Mouse (Mus musculus): Measurements from ENCODE around the gene Il10rb. TPM values are rescaled to one million over a fixed set of nuclear protein-coding genes. Genes with fewer than 3 reads are reported as not detected.

Il10rb gene
- total RNA-seq, 2 experiments from 2014 or later: 36.6 to 45.8 TPM

DNA sequence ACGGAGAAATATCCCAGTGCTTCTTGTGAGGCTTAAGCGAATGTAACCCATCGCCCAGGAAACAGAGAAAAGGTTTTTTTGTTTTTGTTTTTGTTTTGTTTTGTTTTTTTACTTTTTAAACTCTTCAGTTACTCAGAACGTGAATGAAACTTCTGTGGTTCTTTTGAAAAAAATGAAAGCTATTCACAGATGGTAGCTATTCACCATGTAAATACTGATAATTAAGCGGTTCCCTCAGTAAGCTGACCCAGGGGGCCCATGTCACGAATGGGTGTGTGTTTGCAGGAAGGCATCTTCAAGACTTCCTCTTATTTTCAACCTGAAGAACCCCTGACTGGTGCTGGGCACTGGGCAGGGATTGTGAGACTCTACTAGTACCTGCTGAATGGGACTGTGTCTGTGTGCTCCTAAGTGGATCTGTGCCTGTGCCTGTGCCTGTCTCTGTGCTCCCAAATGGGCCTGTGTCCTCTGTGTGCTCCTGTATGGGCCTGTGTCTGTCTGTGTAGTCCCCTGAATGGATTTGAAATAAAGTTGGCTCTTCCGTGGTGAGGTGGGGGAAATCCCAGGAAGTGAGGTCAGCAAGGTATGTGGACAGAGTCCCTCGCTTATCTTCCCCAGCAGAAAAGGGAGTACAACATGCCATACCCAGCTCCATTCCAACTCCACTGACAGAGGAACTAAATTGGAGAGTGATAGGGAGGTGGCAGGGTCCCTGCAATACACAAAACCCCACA, 41.0 kb downstream of the Il10rb start:
- peak; percentile 57 for ATAC-seq (replicated peaks; ENCODE audit: poor library complexity, severe bottlenecking)

DNA sequence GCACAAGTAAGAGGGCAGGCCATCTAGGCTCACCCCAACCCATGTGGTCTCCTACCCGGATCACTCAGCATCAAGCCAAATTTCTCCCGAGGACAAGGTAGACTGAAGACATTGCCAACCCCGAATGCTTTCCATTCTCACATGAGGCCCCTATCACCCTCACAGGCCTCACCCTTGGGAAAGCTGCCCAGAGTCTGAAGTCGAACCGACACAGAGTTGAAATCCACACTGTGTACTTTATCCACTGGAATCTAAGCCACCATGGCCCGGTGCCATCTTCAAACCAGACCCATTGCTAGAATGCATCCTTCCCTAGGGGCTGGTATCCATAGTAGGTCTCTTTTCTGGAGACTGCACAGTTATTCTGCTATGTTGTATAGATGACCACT, 41.5 kb downstream of the Il10rb start:
- no peak for ATAC-seq (replicated peaks; ENCODE audit: poor library complexity, severe bottlenecking)

DNA sequence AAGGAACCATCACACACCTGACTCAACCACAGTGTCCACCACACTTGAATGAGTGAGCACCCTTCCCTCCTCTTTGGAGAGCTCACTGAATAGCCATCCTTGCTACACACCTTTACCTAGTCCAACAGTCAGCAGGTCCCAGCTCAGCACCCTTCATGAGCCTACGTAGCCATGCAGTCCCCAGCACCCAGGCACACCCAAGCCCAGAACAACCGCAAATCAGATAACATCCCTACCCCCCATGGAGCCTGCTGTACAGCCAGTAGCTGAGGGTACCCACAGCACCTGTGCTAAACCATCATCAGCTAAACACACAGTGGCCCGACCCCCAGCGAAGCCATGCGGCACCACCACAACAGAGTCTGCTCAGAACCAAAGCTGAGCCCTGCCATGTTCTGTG, 42.1 kb downstream of the Il10rb start:
- no peak for ATAC-seq (replicated peaks; ENCODE audit: poor library complexity, severe bottlenecking)

DNA sequence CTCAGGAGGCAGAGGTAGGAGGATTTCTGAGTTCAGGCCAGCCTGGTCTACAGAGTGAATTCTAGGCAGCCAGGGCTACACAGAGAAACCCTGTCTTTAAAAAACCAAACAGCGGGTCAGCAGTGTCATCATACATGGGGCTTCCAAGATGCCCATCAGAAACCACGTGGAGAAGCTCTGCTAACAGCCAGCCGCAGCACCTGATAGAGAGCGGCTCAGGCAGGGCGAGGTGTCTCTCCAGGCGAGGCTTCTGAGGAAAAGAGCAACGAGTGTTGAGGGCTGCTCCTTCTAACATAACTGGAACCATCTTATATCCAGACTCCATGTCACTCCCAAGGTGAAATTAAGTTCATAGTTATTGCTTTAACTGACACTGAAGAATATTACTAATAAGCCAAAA, 42.9 kb downstream of the Il10rb start:
- ATAC-seq (replicated peaks; ENCODE audit: poor library complexity, severe bottlenecking): no peak

DNA sequence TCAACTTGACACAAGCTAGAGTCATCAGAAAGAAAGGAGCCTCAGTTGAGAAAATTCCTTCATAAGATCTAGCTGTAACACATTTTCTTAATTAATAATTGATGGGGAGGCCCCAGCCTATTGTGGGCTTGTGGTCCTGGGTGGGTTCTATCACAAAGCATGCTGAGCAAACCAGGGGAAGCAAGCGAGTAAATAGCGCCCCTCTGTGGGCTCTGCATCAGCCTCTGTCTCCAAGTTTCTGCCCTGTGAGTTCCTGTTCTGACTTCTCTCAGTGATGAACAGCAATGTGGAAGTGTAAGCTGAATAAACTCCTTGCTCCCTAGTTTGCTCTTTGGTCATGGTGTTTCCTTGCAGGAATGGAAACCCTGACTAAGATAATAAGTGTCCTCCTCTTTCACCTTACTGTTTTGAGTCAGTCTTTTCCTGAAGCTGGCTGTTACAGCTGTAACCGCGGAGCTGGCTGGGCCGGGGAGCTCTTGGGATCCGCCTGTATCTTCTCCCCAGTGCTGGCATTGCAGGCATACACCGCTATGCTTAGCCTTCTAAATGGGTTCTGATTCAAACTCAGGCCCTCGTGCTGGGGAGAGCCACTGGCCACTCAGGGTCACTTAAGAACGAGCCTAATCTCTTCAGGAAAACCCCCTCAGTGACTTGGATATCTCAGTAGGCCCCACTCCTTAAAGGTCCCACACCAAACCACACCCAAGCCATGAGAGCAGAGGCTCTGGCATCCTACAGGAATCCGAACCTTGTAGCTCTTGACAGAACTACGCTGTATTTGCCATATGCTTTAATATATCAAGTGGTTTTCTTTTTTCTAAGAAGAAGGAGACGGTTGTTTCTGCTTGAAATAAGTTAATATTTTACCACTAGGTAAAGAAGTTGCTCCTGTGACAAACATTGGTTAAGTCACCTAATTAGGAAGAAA, 44.4 kb downstream of the Il10rb start:
- ATAC-seq (replicated peaks; ENCODE audit: poor library complexity, severe bottlenecking): no peak

DNA sequence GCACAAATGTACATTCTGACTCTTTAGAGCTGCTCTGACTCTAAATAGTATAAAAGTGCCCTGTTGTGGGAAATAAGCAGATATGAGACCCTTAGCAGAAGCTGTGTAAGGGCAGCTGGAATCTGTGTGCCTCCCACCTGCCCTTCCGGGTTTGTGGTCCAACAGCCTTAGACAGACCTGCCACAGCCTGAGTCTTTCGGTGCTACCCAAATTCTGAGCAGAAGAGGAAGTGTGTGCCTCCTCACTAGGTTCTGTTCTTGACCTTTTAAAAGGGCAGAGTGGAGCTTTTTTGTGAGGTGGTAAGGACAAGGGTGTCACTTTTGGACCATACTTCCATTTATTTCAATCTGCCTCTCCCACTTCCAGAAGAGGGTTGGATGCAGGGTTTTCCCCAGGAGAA, 46.0 kb downstream of the Il10rb start:
- peak; percentile 68 for ATAC-seq (replicated peaks; ENCODE audit: poor library complexity, severe bottlenecking)

DNA sequence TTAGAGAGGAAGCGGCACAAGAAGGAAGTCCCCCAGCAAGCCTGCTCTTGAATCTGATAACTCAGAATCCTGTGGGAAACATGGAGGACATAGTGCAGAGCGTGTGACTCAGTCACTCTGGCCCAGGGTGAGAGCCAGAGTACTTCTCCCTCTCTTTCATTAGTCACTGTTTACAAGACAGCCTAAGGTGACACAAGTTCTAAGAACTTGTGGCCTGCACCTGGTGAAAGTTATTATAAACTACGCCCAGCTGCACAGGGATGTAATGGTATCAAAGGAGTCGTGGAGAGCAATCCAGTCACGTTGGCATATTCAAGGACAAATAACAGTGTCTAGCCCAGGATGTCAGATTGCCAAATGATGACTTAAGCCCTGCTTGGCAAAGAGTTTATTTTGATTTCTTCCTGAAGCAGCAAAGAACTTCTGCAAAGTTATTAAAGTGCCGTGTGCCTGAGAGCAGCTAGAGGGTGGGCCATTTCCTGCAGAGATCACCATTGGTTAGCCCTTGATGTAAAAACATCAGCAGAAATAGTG, 46.5 kb downstream of the Il10rb start:
- ATAC-seq (replicated peaks; ENCODE audit: poor library complexity, severe bottlenecking): peak; percentile 35

DNA sequence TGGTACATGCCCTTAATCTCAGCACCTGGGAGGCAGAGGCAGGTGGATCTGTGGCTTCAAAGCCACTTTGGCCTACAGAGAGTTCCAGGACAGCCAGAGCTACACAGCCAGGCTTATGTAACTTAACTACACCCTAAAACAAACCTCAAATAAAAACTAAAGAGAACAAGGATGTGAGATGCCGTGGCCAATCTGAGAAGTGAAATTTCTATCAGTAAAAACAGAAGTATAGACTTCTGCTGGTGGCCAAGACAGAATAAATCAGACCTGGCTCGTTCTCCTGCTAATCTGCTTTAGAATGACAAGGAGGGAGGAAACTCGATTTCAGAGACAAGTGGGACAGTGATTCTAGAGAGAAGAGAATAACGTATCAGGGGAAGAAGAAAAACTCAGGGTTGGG, 49.9 kb downstream of the Il10rb start:
- peak; percentile 58 for ATAC-seq (replicated peaks; ENCODE audit: poor library complexity, severe bottlenecking)

DNA sequence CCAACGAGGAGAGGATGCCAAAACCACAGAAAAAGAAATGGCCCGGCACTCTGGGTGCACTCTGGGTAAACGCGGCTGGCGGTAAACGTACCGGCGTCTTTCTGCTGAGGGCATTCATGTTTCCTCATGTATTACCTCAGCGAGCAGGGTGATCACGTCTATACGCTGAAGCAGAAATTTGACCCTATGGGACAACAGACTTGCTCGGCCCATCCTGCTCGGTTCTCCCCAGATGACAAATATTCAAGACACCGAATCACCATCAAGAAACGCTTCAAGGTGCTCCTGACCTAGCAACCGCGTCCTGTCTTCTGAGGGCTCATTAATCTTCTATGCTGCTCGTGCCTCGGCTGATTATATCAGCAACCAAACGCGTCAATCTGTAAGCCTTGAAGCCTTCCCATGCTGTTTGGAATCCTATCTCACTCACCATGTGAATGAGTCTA, 52.4 kb downstream of the Il10rb start:
- no peak for ATAC-seq (replicated peaks; ENCODE audit: poor library complexity, severe bottlenecking)

DNA sequence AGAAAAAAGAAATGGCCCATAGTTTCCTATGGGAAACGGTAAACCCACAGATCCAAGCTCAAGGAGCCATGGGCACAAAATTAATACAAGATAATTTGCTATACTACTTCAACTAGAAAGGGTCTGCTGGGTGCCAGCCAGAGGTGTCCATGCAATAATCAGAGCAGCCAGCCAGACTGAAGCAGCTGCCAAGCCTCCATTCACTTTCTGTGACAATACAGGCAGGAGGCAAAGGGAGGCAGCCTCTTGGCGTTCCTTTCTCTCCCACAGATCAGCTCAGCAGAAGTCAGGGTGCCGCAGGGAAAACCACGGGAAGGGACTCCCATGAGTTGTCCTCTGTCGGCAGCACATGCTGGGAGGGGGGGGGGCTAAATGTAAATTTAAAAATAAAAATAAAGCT, 53.0 kb downstream of the Il10rb start:
- no peak for ATAC-seq (replicated peaks; ENCODE audit: poor library complexity, severe bottlenecking)

DNA sequence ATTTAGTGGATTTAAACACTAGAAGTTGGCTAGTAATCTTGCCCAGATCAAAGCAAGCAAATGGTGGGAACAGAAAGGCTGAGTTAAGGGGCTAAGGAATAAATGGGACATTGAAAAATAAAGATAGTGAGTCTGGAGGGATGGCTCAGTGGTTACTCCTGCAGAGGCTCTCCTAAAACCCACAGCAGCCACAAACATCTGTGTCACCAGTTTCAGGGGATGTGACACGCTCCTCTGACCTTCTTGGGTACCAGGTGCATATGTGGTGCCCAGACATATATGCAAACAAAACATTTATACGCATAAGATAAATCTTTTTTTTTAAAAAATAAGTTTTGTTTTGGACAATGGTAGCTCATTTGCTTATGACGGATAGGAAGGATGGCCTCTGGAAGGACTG, 53.4 kb downstream of the Il10rb start:
- no peak for ATAC-seq (replicated peaks; ENCODE audit: poor library complexity, severe bottlenecking)

DNA sequence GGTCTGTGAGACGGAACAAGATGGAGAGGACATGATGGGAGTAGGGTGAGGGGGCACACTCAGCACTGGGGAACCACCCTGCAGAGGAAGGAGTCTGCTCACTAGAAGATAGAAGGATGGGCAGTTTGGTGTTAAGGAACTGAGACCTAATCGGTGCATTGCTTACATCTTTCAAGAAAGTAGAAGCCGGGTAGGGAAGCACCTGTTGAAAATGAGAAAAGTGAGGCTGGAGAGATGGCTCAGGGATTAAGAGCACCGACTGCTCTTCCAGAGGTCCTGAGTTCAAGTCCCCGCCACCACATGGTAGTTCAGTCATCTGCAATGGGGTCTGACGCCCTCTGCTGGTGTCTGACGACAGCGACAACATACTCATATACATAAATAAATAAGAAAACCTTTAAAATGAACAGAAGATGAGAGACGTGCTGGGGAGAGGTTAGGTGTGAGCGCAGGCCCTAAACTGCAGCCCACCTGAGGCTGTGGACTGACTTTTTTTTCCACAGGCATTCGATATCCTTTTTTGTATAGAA, 53.9 kb downstream of the Il10rb start:
- ATAC-seq (replicated peaks; ENCODE audit: poor library complexity, severe bottlenecking): no peak

DNA sequence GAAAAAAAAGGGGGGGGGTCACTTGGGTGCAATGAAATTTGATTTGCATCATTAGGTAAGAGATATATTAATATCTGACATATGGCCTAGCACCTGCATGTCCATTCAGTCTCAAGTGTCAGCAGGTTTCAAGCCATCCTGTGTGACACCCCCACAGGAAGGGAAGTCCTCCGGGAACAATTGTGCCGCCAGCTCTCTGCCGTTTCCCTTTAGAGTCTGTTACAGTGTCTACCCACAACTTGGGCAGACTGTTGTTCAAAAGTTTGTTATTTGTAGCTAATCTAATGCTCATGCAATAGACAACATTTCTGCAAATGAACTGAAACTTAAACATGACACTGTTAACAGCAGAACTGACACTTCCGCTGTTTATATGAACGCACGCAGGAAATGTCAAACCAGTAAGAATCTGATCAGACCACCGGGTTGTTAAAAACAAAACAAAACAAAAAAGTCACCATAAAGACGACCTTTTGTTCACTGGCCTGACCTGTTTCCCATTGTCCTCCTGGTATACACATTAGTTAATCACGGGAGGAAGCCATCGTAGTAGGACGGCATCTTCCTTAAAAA, 55.2 kb downstream of the Il10rb start:
- peak; percentile 6 for ATAC-seq (replicated peaks; ENCODE audit: poor library complexity, severe bottlenecking)

DNA sequence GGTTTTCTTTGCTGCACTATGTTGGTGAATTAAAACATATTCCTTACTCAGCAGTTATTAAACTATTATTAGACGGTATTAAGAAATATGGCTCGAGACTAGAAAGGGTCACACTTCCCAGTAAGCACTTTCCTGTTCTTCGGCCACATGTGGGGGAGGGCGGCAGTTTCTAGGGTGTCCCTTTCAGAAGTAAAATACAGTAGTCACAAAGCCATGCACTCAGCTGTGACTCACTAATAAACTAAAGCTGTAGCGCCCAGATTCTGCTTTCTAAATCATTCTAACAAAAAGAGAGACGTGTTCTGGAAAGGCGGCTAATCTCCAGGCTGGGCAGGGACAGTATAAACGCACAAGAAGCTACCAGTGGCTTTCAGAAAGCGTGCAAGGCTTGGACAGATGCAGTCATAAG, 55.8 kb downstream of the Il10rb start:
- peak; percentile 13; the same call in 1 of the 2 replicates for ATAC-seq (replicated peaks; ENCODE audit: poor library complexity, severe bottlenecking)

DNA sequence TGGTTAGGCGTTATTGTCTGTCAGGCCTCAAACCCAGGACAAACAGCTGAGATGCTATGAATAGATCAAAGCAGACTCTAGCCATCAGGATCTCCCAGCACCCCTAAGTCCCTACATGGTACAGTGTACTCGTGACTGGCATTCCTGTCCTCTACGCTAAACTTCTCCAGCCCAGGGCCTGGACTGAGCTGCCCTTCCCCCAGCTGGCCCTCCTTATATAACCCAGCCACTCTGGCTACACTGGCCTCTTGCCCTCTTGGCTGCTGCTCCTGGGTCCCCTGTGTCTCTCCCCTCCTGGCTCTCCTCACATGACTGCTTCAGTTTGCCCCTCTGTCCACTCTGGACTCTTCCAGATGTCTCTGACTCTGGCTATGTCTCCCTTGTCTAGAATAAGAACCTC, 56.7 kb downstream of the Il10rb start:
- no peak for ATAC-seq (replicated peaks; ENCODE audit: poor library complexity, severe bottlenecking)

DNA sequence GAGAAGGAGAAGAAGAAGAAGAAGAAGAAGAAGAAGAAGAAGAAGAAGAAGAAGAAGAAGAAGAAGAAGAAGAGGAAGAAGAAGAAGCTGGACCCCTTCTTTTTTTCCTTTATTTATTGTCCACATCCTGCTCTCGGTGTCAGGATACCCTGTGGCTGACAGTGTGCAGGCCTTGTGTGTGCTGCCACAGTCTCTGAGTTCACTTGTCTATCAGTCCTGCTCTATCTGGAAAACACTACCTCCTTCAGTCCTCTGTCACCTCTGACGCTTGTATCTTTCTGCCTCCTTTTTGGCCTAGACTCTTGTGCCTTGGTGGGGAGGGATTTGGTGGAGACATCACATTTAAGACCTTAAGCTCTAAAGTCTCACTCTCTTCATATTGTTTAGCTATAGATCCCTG, 57.4 kb downstream of the Il10rb start:
- no peak for ATAC-seq (replicated peaks; ENCODE audit: poor library complexity, severe bottlenecking)

DNA sequence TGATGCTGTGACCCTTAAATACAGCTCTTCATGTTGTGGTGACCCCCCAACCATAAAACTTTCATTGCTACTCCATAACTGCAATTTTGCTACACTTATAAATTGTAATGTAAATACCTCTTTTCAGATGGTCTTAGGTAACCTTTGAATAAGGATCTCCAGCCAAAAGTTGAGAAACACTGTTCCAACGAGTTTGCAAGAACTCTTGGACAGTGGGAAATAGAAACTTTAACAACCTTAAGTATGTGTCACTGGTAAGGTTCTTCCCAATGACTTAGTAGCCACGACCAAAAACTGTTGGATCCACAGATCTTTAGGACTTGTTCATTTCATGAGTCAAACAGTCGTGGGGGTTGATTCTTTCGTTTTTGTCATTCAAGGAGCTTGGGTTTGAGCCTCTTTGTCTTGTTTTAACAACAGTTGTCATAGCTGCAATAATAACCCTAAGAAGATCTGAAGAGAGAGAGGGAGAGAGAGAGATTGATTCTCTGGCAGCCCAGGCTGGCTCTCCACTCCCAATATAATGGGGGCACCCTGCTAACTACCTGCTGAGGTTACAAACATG, 58.0 kb downstream of the Il10rb start:
- ATAC-seq (replicated peaks; ENCODE audit: poor library complexity, severe bottlenecking): no peak

DNA sequence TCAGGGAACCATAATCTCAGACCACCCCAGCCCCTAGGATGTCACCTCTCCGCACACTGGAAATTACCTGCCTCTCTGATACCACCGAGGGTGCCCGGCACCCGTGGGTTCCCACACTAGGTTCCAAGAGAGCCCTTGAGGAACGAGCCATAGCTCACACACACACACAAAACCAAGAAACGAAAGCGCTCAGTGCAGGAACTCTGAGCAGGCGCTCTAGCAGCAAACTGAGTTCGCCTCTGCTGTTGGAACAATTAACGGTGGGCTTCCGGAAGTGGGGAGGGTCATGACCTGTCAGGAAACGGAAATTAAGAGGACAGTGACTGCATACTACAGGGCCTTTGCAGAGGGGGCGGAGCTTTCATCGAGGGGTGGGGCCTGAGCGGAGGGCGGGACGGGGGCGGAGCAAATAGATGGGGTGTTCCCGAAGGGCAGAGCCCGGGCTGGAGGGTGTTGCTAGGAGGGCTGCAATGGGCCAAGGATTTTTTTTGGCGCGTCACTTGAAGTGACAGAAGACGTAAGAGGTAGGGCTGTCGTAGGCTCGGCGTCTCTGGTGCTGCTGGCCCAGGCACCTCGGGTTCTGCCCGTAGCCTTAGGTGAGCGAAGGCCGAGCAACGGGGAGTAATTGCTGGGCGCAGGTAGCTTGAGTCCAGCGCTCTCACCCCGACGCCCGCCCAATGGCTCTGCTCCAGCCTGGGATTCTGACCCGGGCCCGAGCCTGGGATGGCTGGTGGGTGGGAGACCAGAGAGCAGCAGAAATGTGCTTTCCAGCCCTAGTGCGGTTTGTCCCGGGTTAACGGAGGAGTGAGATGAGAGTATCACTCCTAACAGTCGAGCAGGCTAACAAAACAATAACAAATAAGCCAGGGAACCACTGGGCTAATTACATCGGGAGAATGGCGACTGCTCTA, 58.9 kb downstream of the Il10rb start:
- ATAC-seq (replicated peaks; ENCODE audit: poor library complexity, severe bottlenecking): peak; percentile 85

DNA sequence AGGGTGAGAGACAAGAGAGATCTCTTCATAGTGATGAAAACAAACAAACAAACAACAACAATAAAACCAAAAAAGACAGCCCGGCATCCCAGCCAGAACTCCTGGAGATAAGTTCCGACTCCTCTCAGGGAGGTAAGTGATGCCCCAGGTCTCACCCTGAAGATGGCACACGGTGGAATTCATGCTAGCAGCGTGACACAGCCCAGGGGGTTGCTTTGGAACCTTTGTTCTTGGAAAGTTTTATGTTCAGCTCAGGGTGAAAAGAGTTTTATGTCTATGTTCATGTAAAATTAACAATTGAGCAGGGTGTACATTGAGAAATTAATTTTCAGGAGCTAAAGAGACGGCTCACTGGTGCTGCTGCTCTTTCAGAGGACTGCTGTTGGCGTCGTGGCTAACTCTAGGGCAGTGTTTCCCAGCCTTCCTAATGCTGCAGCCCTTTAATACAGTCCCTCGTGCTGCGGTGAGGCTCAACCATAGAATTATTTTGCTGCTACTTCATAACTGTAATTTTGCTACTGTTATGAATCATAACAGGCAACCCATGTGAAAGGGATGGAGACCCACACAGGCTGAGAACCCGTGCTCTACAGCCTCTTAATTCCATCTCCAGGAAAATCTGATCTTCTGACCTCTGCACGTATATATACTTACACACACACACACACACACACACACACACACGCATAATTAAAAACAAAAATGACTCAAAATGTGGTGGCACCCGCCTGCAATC, 59.7 kb downstream of the Il10rb start:
- no peak for ATAC-seq (replicated peaks; ENCODE audit: poor library complexity, severe bottlenecking)

Data from granulocyte monocyte progenitor cell, adult 5-6 weeks (primary cell).